Mouse (Mus musculus) ES-Bruce4 (cell line): ENCODE data around the gene Vsig8. TPM values are rescaled to one million over a fixed set of nuclear protein-coding genes. Genes with fewer than 3 reads are reported as not detected.

ENCODE experiments used
- H3K27ac ChIP-seq: 2 replicates; pipeline ENCODE4 v1.5.1; 2012; ENCODE audit warnings: low read length, inconsistent platforms; ENCODE audit not compliant: insufficient read depth
- H3K27me3 ChIP-seq: 2 replicates; pipeline ENCODE4 v1.6.1; 2012; ENCODE audit warnings: mild to moderate bottlenecking, low read length, inconsistent platforms; ENCODE audit not compliant: control insufficient read depth, poor library complexity, insufficient read depth, severe bottlenecking
- H3K36me3 ChIP-seq: 2 replicates; pipeline ENCODE4 v1.6.1; 2012; ENCODE audit warnings: inconsistent platforms, mild to moderate bottlenecking, low read length, moderate library complexity; ENCODE audit not compliant: control insufficient read depth, poor library complexity, insufficient read depth, severe bottlenecking
- H3K4me1 ChIP-seq: one replicate; pipeline ENCODE4 v1.8.1; 2011; ENCODE audit warnings: low read length; ENCODE audit not compliant: control insufficient read depth, insufficient read depth
- H3K4me3 ChIP-seq: 2 replicates; pipeline ENCODE4 v1.5.1; 2011; ENCODE audit warnings: low read depth, mild to moderate bottlenecking, low read length
- H3K9ac ChIP-seq: 2 replicates; pipeline ENCODE4 v1.6.1; 2012; ENCODE audit warnings: low read depth, mild to moderate bottlenecking, inconsistent platforms; ENCODE audit not compliant: poor library complexity, severe bottlenecking
- H3K9me3 ChIP-seq: replicated peaks from 2 replicates; pipeline ENCODE4 v1.6.1; 2012; ENCODE audit warnings: mild to moderate bottlenecking, low read length, inconsistent platforms; ENCODE audit not compliant: control insufficient read depth, poor library complexity, insufficient read depth, severe bottlenecking
- CTCF ChIP-seq: IDR thresholded peaks from one replicate; pipeline ENCODE4 v1.8.1; 2011; ENCODE audit warnings: low read depth, low read length
- EP300 ChIP-seq: IDR thresholded peaks from 2 replicates; pipeline ENCODE4 v1.6.1; 2011; ENCODE audit warnings: low read depth, low read length; ENCODE audit not compliant: insufficient read depth
- POLR2A ChIP-seq: IDR thresholded peaks from one replicate; pipeline ENCODE4 v1.8.1; 2011; ENCODE audit warnings: low read length; ENCODE audit not compliant: insufficient read depth
- polyA plus RNA-seq: library from polyadenylated mRNA; stranded (reverse); fragments of >200 nt; gene quantifications from 2 replicates; pipeline ENCODE4 v1.2.4, GENCODE M21; 2011; ENCODE audit warnings: low read depth; ENCODE audit not compliant: missing spikeins, insufficient read depth, insufficient read length

Vsig8 gene
- polyA plus RNA-seq, 1 experiment = not detected

- Histone ChIP-seq H3K27me3 (no peaks in the 10 kb centered on the region), H3K36me3 (peaks cover 13% of the 10 kb centered on the region), H3K4me1 (peaks cover 2% of the 10 kb centered on the region), H3K4me3 (0 out of 2 replicates have a peak overlapping the region, but pooled peaks have one; percentile 26), H3K9me3 (no peaks in the 10 kb centered on the region), H3K9ac (0 out of 2 replicates have a peak overlapping the region, but pooled peaks have one; percentile 7), H3K27ac (no peak overlapping the region)
- TF ChIP-seq POLR2A = no peak
- TF ChIP-seq CTCF = no peak
- TF ChIP-seq EP300 = no peak
Observed at GRCm38 (mm10) chr1:172510421-172510972, 45.2 kb upstream of the Vsig8 start.

- Histone ChIP-seq H3K4me1 (peaks cover 2% of the 10 kb centered on the region), H3K9me3 (no peaks in the 10 kb centered on the region), H3K27ac (no peak overlapping the region), H3K27me3 (no peaks in the 10 kb centered on the region), H3K36me3 (no peaks in the 10 kb centered on the region), H3K9ac (0 out of 2 replicates have a peak overlapping the region, but pooled peaks have one; percentile 23), H3K4me3 (no peak overlapping the region)
- TF ChIP-seq EP300 (no peak), CTCF (peak; percentile 37)
Observed at GRCm38 (mm10) chr1:172512962-172513361, 42.8 kb upstream of the Vsig8 start.

DNA sequence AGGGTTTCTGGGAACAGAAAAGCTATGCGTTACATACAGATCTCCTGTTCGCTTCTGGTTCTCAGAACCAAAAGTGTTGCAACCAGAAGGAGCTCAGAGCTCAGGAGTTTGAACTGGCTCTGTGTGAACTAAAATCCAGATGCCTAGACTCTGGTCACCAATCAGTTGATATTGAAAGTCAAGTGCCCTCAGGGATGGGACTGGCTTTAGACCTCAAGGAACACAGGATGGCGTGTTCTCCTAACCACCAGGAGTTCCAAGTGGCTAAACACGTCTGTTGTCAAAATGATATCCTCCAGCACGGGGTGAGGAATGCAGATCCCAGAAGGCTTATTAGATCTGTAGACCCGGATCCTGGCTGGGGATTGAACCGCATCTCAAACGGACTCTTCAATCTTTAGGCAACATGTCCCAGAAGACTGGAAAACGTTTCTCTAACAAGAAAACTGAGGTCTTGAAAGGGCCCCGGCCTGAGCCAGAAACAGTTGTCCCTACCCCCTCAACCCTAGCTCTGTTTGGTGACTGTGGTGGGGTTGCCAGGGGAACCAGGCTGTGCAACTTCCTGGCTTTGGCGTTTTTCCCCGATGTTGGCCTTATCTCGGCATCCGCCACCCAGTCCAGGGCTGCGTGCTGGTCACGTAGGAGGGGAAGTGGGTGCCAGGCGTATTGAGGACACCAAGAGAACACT is 42.1 kb upstream of the Vsig8 start:
- H3K9me3 ChIP-seq = no peaks in the 10 kb centered on the region
- H3K4me3 ChIP-seq = no peak overlapping the region
- H3K27me3 ChIP-seq = no peaks in the 10 kb centered on the region
- TF ChIP-seq POLR2A (no peak), CTCF (no peak), EP300 (no peak)
- no peaks in the 10 kb centered on the region for H3K36me3 ChIP-seq
- H3K9ac ChIP-seq = 0 out of 2 replicates have a peak overlapping the region, but pooled peaks have one; percentile 23
- H3K4me1 ChIP-seq = peaks cover 2% of the 10 kb centered on the region
- no peak overlapping the region for H3K27ac ChIP-seq

DNA sequence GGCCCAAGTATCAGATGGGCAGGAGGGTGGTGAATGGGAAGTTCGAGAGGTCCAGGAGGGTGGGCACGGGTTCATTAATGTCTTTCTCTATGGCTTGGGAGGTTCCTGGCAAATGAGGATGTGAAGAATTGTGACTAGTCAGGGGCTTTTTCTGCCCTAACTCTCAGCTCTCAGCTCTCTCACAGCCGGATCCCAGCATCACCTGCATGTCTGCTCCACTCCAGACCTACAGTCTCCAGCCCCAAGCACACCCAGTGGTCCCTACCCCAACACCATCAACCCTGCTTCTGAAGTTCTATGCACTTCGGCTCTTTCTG is 41.6 kb upstream of the Vsig8 start:
- Histone ChIP-seq H3K27ac (no peak overlapping the region), H3K9ac (no peak overlapping the region)
- TF ChIP-seq POLR2A (no peak), EP300 (no peak), CTCF (no peak)

GRCm38 (mm10) chr1:172514551-172515268 is 41.0 kb upstream of the Vsig8 start:
- H3K9ac ChIP-seq = no peak overlapping the region
- no peaks in the 10 kb centered on the region for H3K36me3 ChIP-seq
- H3K4me3 ChIP-seq = no peak overlapping the region
- no peaks in the 10 kb centered on the region for H3K9me3 ChIP-seq
- H3K27ac ChIP-seq = no peak overlapping the region
- H3K4me1 ChIP-seq = peaks cover 2% of the 10 kb centered on the region
- no peaks in the 10 kb centered on the region for H3K27me3 ChIP-seq
- TF ChIP-seq EP300 (no peak), POLR2A (no peak), CTCF (no peak)

More for the DNA sequence above, 41.6 kb upstream of the Vsig8 start:
- H3K36me3 ChIP-seq = no peaks in the 10 kb centered on the region
- H3K4me1 ChIP-seq = peaks cover 2% of the 10 kb centered on the region
- H3K4me3 ChIP-seq = no peak overlapping the region
- no peaks in the 10 kb centered on the region for H3K9me3 ChIP-seq
- H3K27me3 ChIP-seq = no peaks in the 10 kb centered on the region

- TF ChIP-seq CTCF (no peak), POLR2A (no peak), EP300 (no peak)
- Histone ChIP-seq H3K27ac (no peak overlapping the region), H3K27me3 (no peaks in the 10 kb centered on the region), H3K9ac (no peak overlapping the region), H3K4me3 (no peak overlapping the region), H3K9me3 (no peaks in the 10 kb centered on the region), H3K36me3 (no peaks in the 10 kb centered on the region), H3K4me1 (no peaks in the 10 kb centered on the region)
Observed at GRCm38 (mm10) chr1:172515396-172515795, 40.3 kb upstream of the Vsig8 start.
